Mouse (Mus musculus) forebrain, embryonic 16.5 days (tissue): ENCODE measurements around the gene Gnpat. TPM values are rescaled to one million over a fixed set of nuclear protein-coding genes. Genes with fewer than 3 reads are reported as not detected.

Source experiments
- ATAC-seq: fragments of 200-750 bp; cut with Nextera tagmentation; 2 replicates; pipeline ENCODE4 v1.8.0; 2017; ENCODE audit warnings: mild to moderate bottlenecking, moderate library complexity
- H3K27ac ChIP-seq: fragments of 300-500 bp; sonication (generic); 2 replicates; pipeline ENCODE4 v1.5.1; 2014; ENCODE audit warnings: low read length, control low read depth
- H3K27me3 ChIP-seq: fragments of 300-500 bp; sonication (generic); replicated peaks from 2 replicates; pipeline ENCODE4 v1.6.1; 2014; ENCODE audit warnings: low read length; ENCODE audit not compliant: control insufficient read depth, insufficient read depth
- H3K36me3 ChIP-seq: fragments of 300-500 bp; sonication (generic); 2 replicates; pipeline ENCODE4 v1.6.1; 2014; ENCODE audit not compliant: control insufficient read depth, insufficient read depth
- H3K4me1 ChIP-seq: fragments of 300-500 bp; sonication (generic); replicated peaks from 2 replicates; pipeline ENCODE4 v1.6.1; 2014; ENCODE audit warnings: low read length; ENCODE audit not compliant: control insufficient read depth, insufficient read depth
- H3K4me2 ChIP-seq: fragments of 300-500 bp; sonication (generic); 2 replicates; pipeline ENCODE4 v1.6.1; 2014; ENCODE audit warnings: mild to moderate bottlenecking, low read length, control low read depth
- H3K4me3 ChIP-seq: fragments of 300-500 bp; sonication (generic); replicated peaks from 2 replicates; pipeline ENCODE4 v1.5.1; 2014; ENCODE audit warnings: mild to moderate bottlenecking, low read length, control low read depth
- H3K9ac ChIP-seq: fragments of 300-500 bp; sonication (generic); replicated peaks from 2 replicates; pipeline ENCODE4 v1.6.1; 2014; ENCODE audit warnings: low read depth, low read length, control low read depth
- H3K9me3 ChIP-seq: fragments of 300-500 bp; sonication (generic); 2 replicates; pipeline ENCODE4 v1.6.1; 2016; ENCODE audit warnings: low read length; ENCODE audit not compliant: control insufficient read depth
- WGBS: fragments of 180-500 bp; shearing (Covaris S2); extraction: QIAGEN DNeasy Blood & Tissue Kit; methylation state at CpG from one replicate; pipeline ENCODE4 v1.1.7; 2014; 5-methylcytosine and 5-hydroxymethylcytosine counted together
- polyA plus RNA-seq: library from polyadenylated mRNA; unstranded; fragments of >200 nt; fragmentation: Nextera tagmentation; extraction: Ambion mirVana; gene quantifications from 2 replicates; pipeline ENCODE4 v1.2.1, GENCODE M21; 2015

Gene Gnpat
- 92.7 TPM in 2 replicates for polyA plus RNA-seq

DNA sequence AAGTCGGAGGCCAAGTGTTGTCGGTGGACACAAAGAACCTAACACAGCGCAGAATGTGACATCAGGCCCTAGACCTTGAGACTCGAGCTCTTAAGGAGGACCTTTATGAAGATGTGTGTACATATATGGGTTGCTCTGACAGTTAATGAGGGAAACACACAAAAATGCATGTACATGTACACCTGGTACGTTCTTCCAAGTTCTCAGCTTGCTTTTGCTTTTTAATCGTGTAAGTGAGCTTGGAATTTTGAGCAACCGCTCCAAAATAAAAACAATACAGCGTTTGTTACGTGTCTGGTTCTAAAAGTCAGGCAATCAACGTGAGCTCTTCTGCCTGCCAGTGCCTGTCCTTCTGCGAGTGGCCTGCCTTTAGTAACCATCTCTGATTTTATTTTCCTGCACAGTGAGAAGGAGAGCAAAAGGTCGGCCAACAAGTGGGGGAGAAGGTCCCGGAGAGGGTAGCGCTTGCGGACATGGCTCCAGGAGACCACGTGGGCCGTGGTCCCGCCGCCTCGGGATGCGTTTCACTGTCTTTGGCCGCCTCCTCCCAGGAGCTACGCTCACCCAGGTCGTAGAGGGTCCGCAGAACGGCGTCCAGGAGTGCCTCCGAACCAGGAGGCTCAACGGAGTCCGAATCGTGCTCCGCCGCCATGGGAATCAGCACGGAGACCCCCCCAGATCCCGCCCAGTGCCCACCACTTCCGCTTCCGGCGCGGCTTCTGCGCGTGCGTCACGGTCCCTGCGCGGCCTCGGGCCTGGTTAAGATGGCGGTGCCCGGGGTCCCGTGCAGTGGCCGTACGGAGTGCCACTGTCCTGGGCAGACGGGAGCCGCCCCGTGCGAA, at the start of gene Gnpat, which contains the start of gene 2810004N23Rik:
Gene Gnpat, plus strand, starts transcription at position 713 of the 842 bp plus-strand sequence.
Gene 2810004N23Rik, minus strand, starts transcription at position 800 of the 842 bp plus-strand sequence.
- WGBS: 2% methylated on average over 55 of the region's 55 CpGs
- peak within 1 kb of the TSS; percentile 92 for H3K4me2 ChIP-seq
- no peaks in the 10 kb centered on the region for H3K9me3 ChIP-seq
- H3K4me3 ChIP-seq: peak within 1 kb of the TSS; percentile 95
- ATAC-seq: peak; percentile 99
- peak within 1 kb of the TSS; percentile 89 for H3K27ac ChIP-seq
- peaks cover 16% of the 10 kb centered on the region for H3K4me1 ChIP-seq
- H3K27me3 ChIP-seq: no peaks in the 10 kb centered on the region
- peaks cover 18% of the 10 kb centered on the region for H3K36me3 ChIP-seq
- H3K9ac ChIP-seq: peak within 1 kb of the TSS; percentile 99

GRCm38 (mm10) chr8:124813326-124813725, 49.5 kb upstream of the Gnpat start:
- Histone ChIP-seq H3K4me2 (no peak overlapping the region), H3K9me3 (no peaks in the 10 kb centered on the region), H3K4me1 (peaks cover 12% of the 10 kb centered on the region), H3K9ac (no peak overlapping the region), H3K27ac (no peak overlapping the region), H3K27me3 (no peaks in the 10 kb centered on the region; the same call in 1 of the 2 replicates), H3K36me3 (peaks cover 15% of the 10 kb centered on the region), H3K4me3 (no peak overlapping the region)
- WGBS: 96% methylated on average over 4 of the region's 4 CpGs
- ATAC-seq: no peak

GRCm38 (mm10) chr8:124815870-124816269, 47.0 kb upstream of the Gnpat start:
- no peaks in the 10 kb centered on the region; the same call in 1 of the 2 replicates for H3K27me3 ChIP-seq
- ATAC-seq: no peak

DNA sequence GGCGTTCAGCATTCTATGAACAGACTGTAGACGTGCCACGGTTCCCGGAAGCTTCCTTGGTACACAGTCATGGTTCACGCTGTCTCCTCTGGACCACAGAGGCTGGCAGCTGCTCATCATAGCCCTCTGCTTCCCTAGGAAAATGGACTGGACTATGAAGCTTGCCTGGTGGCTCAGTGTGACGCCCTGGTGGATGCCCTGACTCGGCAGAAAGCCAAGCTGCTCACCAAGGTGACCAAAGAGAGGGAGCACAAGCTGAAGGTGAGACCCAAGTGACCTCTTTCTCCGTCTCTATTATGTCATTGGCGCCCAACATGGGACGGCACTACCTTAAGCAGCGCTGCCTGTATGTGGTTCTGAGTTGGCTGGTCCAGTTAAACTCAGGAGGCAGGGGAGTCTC, 46.0 kb upstream of the Gnpat start:
- Histone ChIP-seq H3K4me1 (no peaks in the 10 kb centered on the region), H3K9ac (no peak overlapping the region), H3K36me3 (peaks cover 17% of the 10 kb centered on the region), H3K27me3 (no peaks in the 10 kb centered on the region; the same call in 1 of the 2 replicates), H3K27ac (no peak overlapping the region), H3K9me3 (no peaks in the 10 kb centered on the region), H3K4me3 (no peak overlapping the region), H3K4me2 (no peak overlapping the region)
- ATAC-seq: no peak
- WGBS: 89% methylated on average over 11 of the region's 11 CpGs

More at GRCm38 (mm10) chr8:124815870-124816269, 47.0 kb upstream of the Gnpat start:
- Histone ChIP-seq H3K4me3 (no peak overlapping the region), H3K4me2 (no peak overlapping the region), H3K9me3 (no peaks in the 10 kb centered on the region), H3K27ac (no peak overlapping the region), H3K36me3 (peaks cover 17% of the 10 kb centered on the region), H3K4me1 (peaks cover 5% of the 10 kb centered on the region), H3K9ac (no peak overlapping the region)
- 92% methylated on average over 12 of the region's 12 CpGs for WGBS

GRCm38 (mm10) chr8:124817361-124817760, 45.5 kb upstream of the Gnpat start:
- Histone ChIP-seq H3K27me3 (no peaks in the 10 kb centered on the region; the same call in 1 of the 2 replicates), H3K4me3 (no peak overlapping the region), H3K9me3 (no peaks in the 10 kb centered on the region), H3K36me3 (peaks cover 17% of the 10 kb centered on the region), H3K27ac (no peak overlapping the region), H3K4me1 (no peaks in the 10 kb centered on the region), H3K9ac (no peak overlapping the region), H3K4me2 (no peak overlapping the region)
- ATAC-seq: no peak
- 79% methylated on average over 3 of the region's 3 CpGs for WGBS

DNA sequence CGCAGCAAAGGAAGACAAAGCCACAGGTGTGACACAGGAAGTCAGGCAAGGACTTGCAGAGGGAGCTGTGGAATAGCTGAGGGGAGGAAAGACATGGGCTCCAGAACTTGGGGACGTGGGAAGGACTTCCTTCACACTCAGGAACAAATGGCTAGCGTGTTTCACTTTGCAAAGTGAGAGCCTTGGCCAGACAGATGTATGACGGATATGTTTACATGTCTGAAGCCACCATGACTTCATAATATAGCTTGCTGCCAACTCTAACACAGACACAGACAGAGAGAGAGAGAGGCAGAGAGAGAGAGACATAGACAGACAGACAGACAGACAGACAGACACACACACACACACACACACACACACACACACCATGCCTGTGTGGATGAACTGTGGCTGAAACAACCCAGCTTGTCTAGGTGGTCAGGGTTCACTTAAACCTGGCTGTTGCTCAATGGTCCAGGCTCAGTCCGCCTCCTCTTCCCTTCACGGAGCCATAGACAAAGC, 43.2 kb upstream of the Gnpat start:
- no peak overlapping the region for H3K27ac ChIP-seq
- H3K9ac ChIP-seq: no peak overlapping the region
- ATAC-seq: no peak
- no peaks in the 10 kb centered on the region for H3K4me1 ChIP-seq
- 76% methylated on average over 6 of the region's 6 CpGs for WGBS
- peaks cover 23% of the 10 kb centered on the region for H3K36me3 ChIP-seq
- no peaks in the 10 kb centered on the region for H3K9me3 ChIP-seq
- H3K27me3 ChIP-seq: no peaks in the 10 kb centered on the region
- no peak overlapping the region for H3K4me2 ChIP-seq
- H3K4me3 ChIP-seq: no peak overlapping the region

DNA sequence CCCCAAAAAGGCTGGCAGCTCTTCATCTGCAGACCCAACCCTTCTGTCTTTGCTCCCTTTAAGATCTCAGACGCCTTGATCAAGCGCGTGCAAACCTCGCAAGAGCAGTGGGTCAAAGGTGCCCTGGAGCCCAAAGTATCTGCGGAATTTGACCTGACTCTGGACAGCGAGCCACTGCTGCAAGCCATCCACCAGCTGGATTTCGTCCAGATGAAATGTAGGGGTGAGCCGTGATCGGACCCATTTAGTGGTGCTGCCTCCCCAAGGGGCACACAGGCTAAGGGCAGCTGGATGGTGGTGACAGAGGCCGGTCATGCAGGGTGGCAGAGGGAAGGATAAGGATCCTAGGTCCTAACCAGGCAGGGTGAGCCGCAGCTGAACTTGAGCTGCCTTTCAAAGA, 42.7 kb upstream of the Gnpat start:
- Histone ChIP-seq H3K4me3 (no peak overlapping the region), H3K4me2 (no peak overlapping the region), H3K27ac (no peak overlapping the region), H3K4me1 (no peaks in the 10 kb centered on the region), H3K9me3 (no peaks in the 10 kb centered on the region), H3K9ac (no peak overlapping the region), H3K36me3 (peaks cover 24% of the 10 kb centered on the region), H3K27me3 (no peaks in the 10 kb centered on the region)
- ATAC-seq: no peak
- WGBS: 76% methylated on average over 11 of the region's 11 CpGs

DNA sequence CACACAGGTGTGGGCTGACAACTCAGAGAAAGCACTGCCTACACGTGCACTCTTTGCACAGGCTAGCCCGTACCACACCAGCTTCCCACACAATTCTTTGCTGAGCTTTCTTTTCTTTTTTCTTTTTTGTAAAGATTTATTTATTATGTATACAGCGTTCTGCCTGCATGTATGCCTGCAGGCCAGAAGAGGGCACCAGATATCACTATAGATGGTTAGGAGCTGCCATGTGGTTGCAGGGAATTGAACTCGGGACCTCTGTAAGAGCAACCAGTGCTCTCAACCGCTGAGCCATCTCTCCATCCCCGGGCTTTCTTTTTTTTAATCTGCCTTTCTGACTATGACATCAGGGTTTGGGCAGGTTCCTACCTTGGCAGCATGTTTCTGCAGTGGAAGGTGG, 39.3 kb upstream of the Gnpat start:
- Histone ChIP-seq H3K4me1 (no peaks in the 10 kb centered on the region), H3K9me3 (no peaks in the 10 kb centered on the region), H3K4me3 (no peak overlapping the region), H3K4me2 (no peak overlapping the region), H3K9ac (no peak overlapping the region), H3K36me3 (peaks cover 11% of the 10 kb centered on the region), H3K27me3 (no peaks in the 10 kb centered on the region), H3K27ac (no peak overlapping the region)
- 80% methylated on average over 6 of the region's 6 CpGs for WGBS
- ATAC-seq: no peak

- WGBS: 33% methylated on average over 7 of the region's 7 CpGs
- Histone ChIP-seq H3K27ac (no peak overlapping the region), H3K4me2 (no peak overlapping the region), H3K4me3 (no peak overlapping the region), H3K9me3 (no peaks in the 10 kb centered on the region), H3K9ac (no peak overlapping the region), H3K27me3 (no peaks in the 10 kb centered on the region; the same call in 1 of the 2 replicates), H3K4me1 (no peaks in the 10 kb centered on the region), H3K36me3 (peaks cover 18% of the 10 kb centered on the region)
- ATAC-seq: no peak
These were observed 36.2 kb upstream of the Gnpat start for GRCm38 (mm10) chr8:124826658-124827057.
